Mouse (Mus musculus) heart, adult 2 months (tissue): ENCODE measurements around the gene Erich6.

Source experiments
- CTCF ChIP-seq: fragments of 200-600 bp; IDR thresholded peaks from 2 replicates; pipeline ENCODE4 v1.8.1; 2022; ENCODE audit warnings: antibody characterized with exemption, mild to moderate bottlenecking, moderate library complexity
- EP300 ChIP-seq: fragments of 200-500 bp; IDR thresholded peaks from 2 replicates; pipeline ENCODE4 v1.6.1; 2011; ENCODE audit warnings: low read depth, low read length, control low read depth; ENCODE audit not compliant: insufficient read depth
- POLR2A ChIP-seq: fragments of 200-500 bp; IDR thresholded peaks from 2 replicates; pipeline ENCODE4 v1.6.1; 2011; ENCODE audit warnings: mild to moderate bottlenecking, low read depth, low read length, control low read depth; ENCODE audit not compliant: insufficient read depth

DNA sequence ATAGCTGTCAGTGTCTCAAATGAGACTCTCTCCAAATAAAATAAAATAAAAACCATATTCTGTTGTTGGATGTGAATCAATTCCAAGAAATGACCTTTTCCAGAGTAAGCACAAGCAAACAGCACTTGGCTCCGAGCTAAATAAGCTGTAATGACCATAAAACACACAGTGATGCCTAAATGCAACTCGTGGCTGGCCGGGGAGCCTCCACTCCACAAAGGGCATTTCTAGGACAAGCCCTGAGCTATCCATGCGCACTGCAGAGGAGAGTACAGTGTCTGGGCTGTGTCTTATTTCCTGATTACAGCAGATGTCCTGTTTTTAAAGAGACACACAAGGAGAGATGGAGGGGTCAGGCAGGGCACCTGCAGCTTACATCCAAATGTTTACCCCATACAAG lies 43.0 kb upstream of the Erich6 start:
- no peak for TF ChIP-seq CTCF
- TF ChIP-seq POLR2A, result no peak
- TF ChIP-seq EP300, result no peak
